Mouse (Mus musculus) midbrain, embryonic 11.5 days (tissue): ENCODE measurements at regions not wholly inside any gene's neighbourhood (a gene's known extent, or its start where the extent isn't known, plus 50 kb on each side); places are given as distances from the start of the nearest gene placed in this dataset.

Source experiments
- ATAC-seq: fragments of 200-750 bp; cut with Nextera tagmentation; 2 replicates; pipeline ENCODE4 v1.8.0; 2017; ENCODE audit warnings: moderate TSS enrichment, moderate library complexity; ENCODE audit not compliant: low FRiP score
- DNase-seq: peaks from one replicate; pipeline ENCODE4 v3.0.0; 2015; ENCODE audit warnings: low spot score; ENCODE audit errors: missing footprints
- H3K27ac ChIP-seq: fragments of 300-500 bp; sonication (generic); 2 replicates; pipeline ENCODE4 v1.5.1; 2014; ENCODE audit warnings: low read depth, low read length
- H3K27me3 ChIP-seq: fragments of 300-500 bp; sonication (generic); 2 replicates; pipeline ENCODE4 v1.6.1; 2014; ENCODE audit warnings: mild to moderate bottlenecking, low read length, moderate library complexity, mixed read lengths; ENCODE audit not compliant: control insufficient read depth, insufficient read depth
- H3K36me3 ChIP-seq: fragments of 300-500 bp; sonication (generic); 2 replicates; pipeline ENCODE4 v1.6.1; 2014; ENCODE audit warnings: mild to moderate bottlenecking, low read length, moderate library complexity, mixed read lengths; ENCODE audit not compliant: control insufficient read depth, insufficient read depth
- H3K4me1 ChIP-seq: fragments of 300-500 bp; sonication (generic); 2 replicates; pipeline ENCODE4 v1.6.1; 2014; ENCODE audit warnings: low read length; ENCODE audit not compliant: control insufficient read depth, insufficient read depth
- H3K4me2 ChIP-seq: fragments of 300-500 bp; sonication (generic); 2 replicates; pipeline ENCODE4 v1.6.1; 2014; ENCODE audit warnings: mild to moderate bottlenecking, moderate library complexity
- H3K4me3 ChIP-seq: fragments of 300-500 bp; sonication (generic); 2 replicates; pipeline ENCODE4 v1.5.1; 2014; ENCODE audit warnings: low read depth, low read length
- H3K9ac ChIP-seq: fragments of 300-500 bp; sonication (generic); 2 replicates; pipeline ENCODE4 v1.6.1; 2014; ENCODE audit warnings: low read length
- H3K9me3 ChIP-seq: fragments of 300-500 bp; sonication (generic); 2 replicates; pipeline ENCODE4 v1.6.1; 2016; ENCODE audit warnings: low read length; ENCODE audit not compliant: control insufficient read depth
- WGBS: fragments of 180-500 bp; shearing (Covaris S2); extraction: QIAGEN DNeasy Blood & Tissue Kit; methylation state at CpG from one replicate; pipeline ENCODE4 v1.1.7; 2014; 5-methylcytosine and 5-hydroxymethylcytosine counted together

GRCm38 (mm10) chr19:28157196-28157595 is 146.2 kb upstream of the Rfx3 start:
- Histone ChIP-seq H3K27me3 (no peaks in the 10 kb centered on the region), H3K27ac (no peak overlapping the region), H3K4me1 (no peaks in the 10 kb centered on the region), H3K9me3 (no peaks in the 10 kb centered on the region), H3K9ac (no peak overlapping the region), H3K4me3 (no peak overlapping the region), H3K4me2 (no peak overlapping the region), H3K36me3 (no peaks in the 10 kb centered on the region)
- WGBS, result 87% methylated on average over 3 of the region's 3 CpGs
- ATAC-seq (no peak), DNase-seq (no peak)

GRCm38 (mm10) chr19:28137581-28137980 is 126.6 kb upstream of the Rfx3 start:
- DNase-seq, result no peak
- H3K4me3 ChIP-seq, result no peak overlapping the region
- no peak overlapping the region for H3K9ac ChIP-seq
- WGBS, result 89% methylated on average over 10 of the region's 10 CpGs
- no peak for ATAC-seq
- no peaks in the 10 kb centered on the region for H3K9me3 ChIP-seq
- H3K27ac ChIP-seq, result no peak overlapping the region
- H3K4me1 ChIP-seq, result no peaks in the 10 kb centered on the region
- no peaks in the 10 kb centered on the region for H3K27me3 ChIP-seq
- H3K4me2 ChIP-seq, result no peak overlapping the region
- no peaks in the 10 kb centered on the region for H3K36me3 ChIP-seq

GRCm38 (mm10) chr19:28134806-28135205 is 123.8 kb upstream of the Rfx3 start:
- Histone ChIP-seq H3K4me1 (no peaks in the 10 kb centered on the region), H3K27ac (no peak overlapping the region), H3K36me3 (no peaks in the 10 kb centered on the region), H3K27me3 (no peaks in the 10 kb centered on the region), H3K4me3 (no peak overlapping the region), H3K4me2 (no peak overlapping the region), H3K9me3 (no peaks in the 10 kb centered on the region), H3K9ac (no peak overlapping the region)
- 0% methylated on average over 1 of the region's 1 CpGs for WGBS
- DNase-seq, result no peak
- no peak for ATAC-seq

DNA sequence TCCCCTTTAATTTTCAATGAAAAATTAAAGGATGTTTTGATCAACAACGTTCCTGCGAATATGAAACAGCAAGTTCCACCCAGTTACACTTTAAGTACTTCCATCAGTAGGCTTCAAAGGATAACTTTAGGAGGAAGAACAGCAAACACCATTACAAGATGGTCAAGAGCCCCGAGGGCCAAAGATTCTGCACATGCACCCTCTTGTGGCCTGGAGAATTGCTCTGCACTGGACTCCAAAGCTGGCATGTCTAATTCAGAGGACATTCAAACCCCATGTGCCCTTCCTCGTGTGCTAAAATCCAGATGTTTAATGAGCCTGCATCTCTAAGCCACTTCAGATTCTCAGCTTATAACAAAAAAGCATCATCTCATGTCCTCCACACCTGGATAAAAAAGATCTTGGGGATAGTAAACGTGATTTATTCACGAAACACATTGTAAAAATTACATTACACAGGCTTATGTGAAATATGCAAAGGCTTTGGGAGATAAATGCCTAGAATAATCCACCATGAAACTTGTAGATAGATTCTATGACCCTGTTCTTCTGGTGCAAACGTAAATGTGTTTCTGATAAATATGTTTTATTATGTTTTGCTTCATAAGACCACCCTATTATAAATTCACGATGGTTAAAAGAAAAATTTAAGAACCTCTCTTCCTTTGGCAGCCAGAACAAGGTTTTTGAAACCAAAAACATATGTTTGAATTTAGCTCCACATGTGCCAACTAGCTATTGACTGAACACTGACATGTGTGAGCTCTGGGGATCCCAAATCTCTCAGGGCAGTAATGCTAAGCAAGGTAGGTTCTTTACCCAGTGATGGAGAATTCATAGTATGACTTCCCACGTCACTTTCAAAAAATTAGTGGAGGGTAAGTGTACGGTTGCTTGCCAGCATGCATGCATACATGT is 100.6 kb upstream of the Rfx3 start:
- H3K36me3 ChIP-seq, result no peaks in the 10 kb centered on the region
- H3K4me3 ChIP-seq, result no peak overlapping the region
- H3K4me2 ChIP-seq, result no peak overlapping the region
- H3K9me3 ChIP-seq, result no peaks in the 10 kb centered on the region
- ATAC-seq, result no peak
- no peak for DNase-seq
- H3K4me1 ChIP-seq, result no peaks in the 10 kb centered on the region
- WGBS, result 84% methylated on average over 10 of the region's 10 CpGs
- no peak overlapping the region for H3K27ac ChIP-seq
- H3K27me3 ChIP-seq, result no peaks in the 10 kb centered on the region
- no peak overlapping the region for H3K9ac ChIP-seq

- 51% methylated on average over 9 of the region's 9 CpGs for WGBS
- DNase-seq, result no peak
- Histone ChIP-seq H3K4me3 (no peak overlapping the region), H3K36me3 (no peaks in the 10 kb centered on the region), H3K4me1 (no peaks in the 10 kb centered on the region), H3K27ac (no peak overlapping the region), H3K4me2 (no peak overlapping the region), H3K27me3 (no peaks in the 10 kb centered on the region), H3K9me3 (no peaks in the 10 kb centered on the region), H3K9ac (no peak overlapping the region)
- ATAC-seq, result no peak
Observed at GRCm38 (mm10) chr19:28095620-28096019, 84.7 kb upstream of the Rfx3 start.

GRCm38 (mm10) chr19:28092252-28092651 is 81.3 kb upstream of the Rfx3 start:
- Histone ChIP-seq H3K27ac (no peak overlapping the region), H3K4me2 (no peak overlapping the region), H3K9me3 (no peaks in the 10 kb centered on the region), H3K4me3 (no peak overlapping the region), H3K4me1 (peaks cover 8% of the 10 kb centered on the region), H3K9ac (no peak overlapping the region), H3K27me3 (no peaks in the 10 kb centered on the region), H3K36me3 (no peaks in the 10 kb centered on the region)
- 88% methylated on average over 6 of the region's 6 CpGs for WGBS
- ATAC-seq (no peak), DNase-seq (no peak)

- Histone ChIP-seq H3K4me1 (peaks cover 8% of the 10 kb centered on the region), H3K36me3 (no peaks in the 10 kb centered on the region), H3K27ac (no peak overlapping the region), H3K27me3 (no peaks in the 10 kb centered on the region), H3K4me3 (no peak overlapping the region), H3K9ac (no peak overlapping the region), H3K9me3 (no peaks in the 10 kb centered on the region), H3K4me2 (no peak overlapping the region)
- WGBS, result 76% methylated on average over 12 of the region's 12 CpGs
- DNase-seq (no peak), ATAC-seq (no peak)
Observed at GRCm38 (mm10) chr19:28087607-28088546, 76.9 kb upstream of the Rfx3 start.

DNA sequence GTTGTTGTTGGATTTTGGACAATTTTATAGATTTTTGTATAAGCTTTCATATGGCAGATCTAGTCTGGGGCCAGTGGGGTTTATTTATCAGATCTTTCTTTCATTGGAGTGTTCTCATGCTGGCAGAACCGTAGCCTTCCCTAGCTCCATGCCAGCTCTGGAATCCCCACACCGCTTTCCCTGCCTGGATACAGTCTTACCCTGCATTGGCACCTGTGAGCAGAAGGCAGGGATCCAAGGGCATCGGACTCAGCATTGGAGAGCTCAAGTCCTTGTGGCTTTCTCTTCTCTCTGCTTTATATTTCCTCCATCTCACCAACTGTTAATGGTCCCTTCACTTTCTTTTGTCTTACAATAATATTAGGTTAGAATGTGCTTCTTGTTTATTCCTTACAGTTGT is 59.4 kb upstream of the Rfx3 start:
- Histone ChIP-seq H3K27me3 (no peaks in the 10 kb centered on the region), H3K27ac (no peak overlapping the region), H3K4me3 (no peak overlapping the region), H3K9me3 (no peaks in the 10 kb centered on the region), H3K36me3 (no peaks in the 10 kb centered on the region), H3K4me1 (no peaks in the 10 kb centered on the region), H3K9ac (no peak overlapping the region), H3K4me2 (no peak overlapping the region)
- DNase-seq, result no peak
- no peak for ATAC-seq
- WGBS, result 96% methylated on average over 3 of the region's 3 CpGs
